Mouse (Mus musculus): ENCODE data around the gene Esrrg.

GRCm38 (mm10) chr1:187763821-187764220, 155.2 kb downstream of the Esrrg start:
- TF ChIP-seq CTCF (IDR thresholded peaks at IDR 0.05; ENCODE audit: control insufficient read depth, insufficient read depth, insufficient read length): no peak
- TF ChIP-seq MYOG (IDR thresholded peaks at IDR 0.05; ENCODE audit: control insufficient read depth, extremely low read depth, insufficient read length): no peak
- TF ChIP-seq MAX (IDR thresholded peaks at IDR 0.05): no peak
- TF ChIP-seq USF1 (IDR thresholded peaks at IDR 0.05; ENCODE audit: low read depth): no peak
- no peak for TF ChIP-seq FOSL1 (IDR thresholded peaks at IDR 0.05; ENCODE audit: insufficient read depth, low read length, poor library complexity, severe bottlenecking)

All from C2C12 (cell line).